Mouse (Mus musculus): ENCODE data around the gene Obsl1. TPM values are rescaled to one million over a fixed set of nuclear protein-coding genes. Genes with fewer than 3 reads are reported as not detected.

Gene Obsl1
- polyA plus RNA-seq (2016; fragmentation: Nextera tagmentation; extraction: Ambion mirVana): 37.9 and 44.2 TPM in 2 replicates

GRCm38 (mm10) chr1:75505956-75506831 is at the start of gene Obsl1:
Obsl1 (minus strand) TSS chr1:75506452.
- H3K9me3 ChIP-seq: no peaks in the 10 kb centered on the region
- H3K27ac ChIP-seq: peak within 1 kb of the TSS; percentile 95
- DNase-seq (ENCODE audit: low spot score): peak; percentile 85
- H3K4me1 ChIP-seq (replicated peaks): peaks cover 71% of the 10 kb centered on the region
- H3K36me3 ChIP-seq: peaks cover 26% of the 10 kb centered on the region
- under 1% methylated on average over 65 of the region's 65 CpGs for WGBS
- peaks cover 78% of the 10 kb centered on the region for H3K27me3 ChIP-seq (ENCODE audit: insufficient read depth, poor library complexity, severe bottlenecking)
- H3K4me3 ChIP-seq: peak within 1 kb of the TSS; percentile 90

- H3K9me3 ChIP-seq: no peaks in the 10 kb centered on the region
- peaks cover 10% of the 10 kb centered on the region for H3K27me3 ChIP-seq (ENCODE audit: insufficient read depth, poor library complexity, severe bottlenecking)
- peaks cover 65% of the 10 kb centered on the region for H3K36me3 ChIP-seq
- H3K4me1 ChIP-seq (replicated peaks): peaks cover 15% of the 10 kb centered on the region
- 91% methylated on average over 7 of the region's 7 CpGs for WGBS
- H3K4me3 ChIP-seq: no peak overlapping the region
- H3K27ac ChIP-seq: no peak overlapping the region
- no peak for DNase-seq (ENCODE audit: low spot score)
These were observed 49.4 kb upstream of the Obsl1 start for GRCm38 (mm10) chr1:75555680-75556079.

GRCm38 (mm10) chr1:75550586-75550985 is 44.3 kb upstream of the Obsl1 start:
- Histone ChIP-seq H3K36me3 (peaks cover 63% of the 10 kb centered on the region), H3K27ac (no peak overlapping the region), H3K9me3 (no peaks in the 10 kb centered on the region), H3K4me1 (replicated peaks) (peaks cover 18% of the 10 kb centered on the region), H3K27me3 (ENCODE audit: insufficient read depth, poor library complexity, severe bottlenecking) (peaks cover 9% of the 10 kb centered on the region), H3K4me3 (no peak overlapping the region)
- 89% methylated on average over 15 of the region's 15 CpGs for WGBS
- no peak for DNase-seq (ENCODE audit: low spot score)

GRCm38 (mm10) chr1:75549289-75550279 is 43.3 kb upstream of the Obsl1 start:
- Histone ChIP-seq H3K36me3 (peaks cover 53% of the 10 kb centered on the region), H3K4me3 (no peak overlapping the region), H3K4me1 (replicated peaks) (peaks cover 21% of the 10 kb centered on the region), H3K27me3 (ENCODE audit: insufficient read depth, poor library complexity, severe bottlenecking) (peaks cover 14% of the 10 kb centered on the region), H3K9me3 (no peaks in the 10 kb centered on the region), H3K27ac (no peak overlapping the region)
- DNase-seq (ENCODE audit: low spot score): no peak
- 87% methylated on average over 17 of the region's 17 CpGs for WGBS

- peaks cover 14% of the 10 kb centered on the region for H3K27me3 ChIP-seq (ENCODE audit: insufficient read depth, poor library complexity, severe bottlenecking)
- peaks cover 46% of the 10 kb centered on the region for H3K36me3 ChIP-seq
- no peak overlapping the region for H3K4me3 ChIP-seq
- H3K27ac ChIP-seq: no peak overlapping the region
- no peak for DNase-seq (ENCODE audit: low spot score)
- no peaks in the 10 kb centered on the region for H3K9me3 ChIP-seq
- peaks cover 21% of the 10 kb centered on the region for H3K4me1 ChIP-seq (replicated peaks)
- WGBS: 93% methylated on average over 17 of the region's 17 CpGs
These were observed 42.6 kb upstream of the Obsl1 start for GRCm38 (mm10) chr1:75548871-75549270.

- Histone ChIP-seq H3K9me3 (0 out of 2 replicates have a peak, but pooled peaks cover under 1% of the 10 kb centered on the region), H3K4me3 (no peak overlapping the region), H3K27me3 (ENCODE audit: insufficient read depth, poor library complexity, severe bottlenecking) (peaks cover 14% of the 10 kb centered on the region), H3K36me3 (peaks cover 39% of the 10 kb centered on the region), H3K4me1 (replicated peaks) (peaks cover 21% of the 10 kb centered on the region), H3K27ac (no peak overlapping the region)
- WGBS: 94% methylated on average over 3 of the region's 3 CpGs
- no peak for DNase-seq (ENCODE audit: low spot score)
These were observed 41.8 kb upstream of the Obsl1 start for GRCm38 (mm10) chr1:75548083-75548482.

- H3K27me3 ChIP-seq (ENCODE audit: insufficient read depth, poor library complexity, severe bottlenecking): peaks cover 14% of the 10 kb centered on the region
- no peak for DNase-seq (ENCODE audit: low spot score)
- H3K9me3 ChIP-seq: 0 out of 2 replicates have a peak, but pooled peaks cover 3% of the 10 kb centered on the region
- peaks cover 21% of the 10 kb centered on the region for H3K4me1 ChIP-seq (replicated peaks)
- H3K27ac ChIP-seq: 0 out of 2 replicates have a peak overlapping the region, but pooled peaks have one; percentile 94
- WGBS: 94% methylated on average over 13 of the region's 13 CpGs
- H3K4me3 ChIP-seq: peak overlapping the region; percentile 74; the same call in 1 of the 2 replicates
- peaks cover 32% of the 10 kb centered on the region for H3K36me3 ChIP-seq
These were observed 41.1 kb upstream of the Obsl1 start for GRCm38 (mm10) chr1:75547351-75547750.

- H3K27me3 ChIP-seq (ENCODE audit: insufficient read depth, poor library complexity, severe bottlenecking): peaks cover 14% of the 10 kb centered on the region
- peak; percentile 74 for DNase-seq (ENCODE audit: low spot score)
- 0 out of 2 replicates have a peak, but pooled peaks cover 3% of the 10 kb centered on the region for H3K9me3 ChIP-seq
- H3K4me3 ChIP-seq: peak within 1 kb of the TSS; percentile 74
- WGBS: 1% methylated on average over 64 of the region's 64 CpGs
- H3K4me1 ChIP-seq (replicated peaks): peaks cover 21% of the 10 kb centered on the region
- peaks cover 24% of the 10 kb centered on the region for H3K36me3 ChIP-seq
- peak within 1 kb of the TSS; percentile 94 for H3K27ac ChIP-seq
These were observed 40.0 kb upstream of the Obsl1 start, which contains the start of gene Slc4a3 for GRCm38 (mm10) chr1:75545965-75546956. Slc4a3 (plus strand) TSS chr1:75546266.

- WGBS: 93% methylated on average over 6 of the region's 6 CpGs
- no peak for DNase-seq (ENCODE audit: low spot score)
- H3K36me3 ChIP-seq: 0 out of 2 replicates have a peak, but pooled peaks cover 7% of the 10 kb centered on the region
- no peak overlapping the region for H3K4me3 ChIP-seq
- H3K27me3 ChIP-seq (ENCODE audit: insufficient read depth, poor library complexity, severe bottlenecking): peaks cover 13% of the 10 kb centered on the region
- peaks cover 21% of the 10 kb centered on the region for H3K4me1 ChIP-seq (replicated peaks)
- H3K27ac ChIP-seq: no peak overlapping the region
- H3K9me3 ChIP-seq: 0 out of 2 replicates have a peak, but pooled peaks cover 3% of the 10 kb centered on the region
These were observed 38.1 kb upstream of the Obsl1 start for GRCm38 (mm10) chr1:75544351-75544750.

- WGBS: 91% methylated on average over 7 of the region's 7 CpGs
- DNase-seq (ENCODE audit: low spot score): no peak
- peaks cover 5% of the 10 kb centered on the region for H3K27me3 ChIP-seq (ENCODE audit: insufficient read depth, poor library complexity, severe bottlenecking)
- H3K4me3 ChIP-seq: no peak overlapping the region
- 0 out of 2 replicates have a peak, but pooled peaks cover 3% of the 10 kb centered on the region for H3K9me3 ChIP-seq
- H3K36me3 ChIP-seq: peaks cover 8% of the 10 kb centered on the region
- peaks cover 10% of the 10 kb centered on the region for H3K4me1 ChIP-seq (replicated peaks)
- no peak overlapping the region for H3K27ac ChIP-seq
These were observed 35.2 kb upstream of the Obsl1 start for GRCm38 (mm10) chr1:75541496-75541895.

- H3K27ac ChIP-seq: no peak overlapping the region
- H3K36me3 ChIP-seq: peaks cover 35% of the 10 kb centered on the region
- DNase-seq (ENCODE audit: low spot score): no peak
- no peaks in the 10 kb centered on the region for H3K4me1 ChIP-seq (replicated peaks)
- 86% methylated on average over 9 of the region's 9 CpGs for WGBS
- no peaks in the 10 kb centered on the region; the same call in 1 of the 2 replicates for H3K27me3 ChIP-seq (ENCODE audit: insufficient read depth, poor library complexity, severe bottlenecking)
- H3K4me3 ChIP-seq: no peak overlapping the region
- 0 out of 2 replicates have a peak, but pooled peaks cover 3% of the 10 kb centered on the region for H3K9me3 ChIP-seq
These were observed 32.4 kb upstream of the Obsl1 start for GRCm38 (mm10) chr1:75538597-75539190.

Data from hindbrain, embryonic 10.5 days (tissue).